Mouse (Mus musculus) small intestine, adult 2 months (tissue): ENCODE measurements around the gene Mgarp. TPM values are rescaled to one million over a fixed set of nuclear protein-coding genes. Genes with fewer than 3 reads are reported as not detected.

Source experiments
- H3K27ac ChIP-seq: fragments of 200-500 bp; 2 replicates; pipeline ENCODE4 v1.5.1; 2012; ENCODE audit warnings: low read depth, low read length, control low read depth, inconsistent platforms; ENCODE audit not compliant: insufficient read depth
- H3K27me3 ChIP-seq: fragments of 200-500 bp; 2 replicates; pipeline ENCODE4 v1.6.1; 2012; ENCODE audit warnings: mild to moderate bottlenecking, moderate library complexity, low read length, inconsistent platforms; ENCODE audit not compliant: control insufficient read depth, insufficient read depth
- H3K36me3 ChIP-seq: fragments of 200-500 bp; 2 replicates; pipeline ENCODE4 v1.6.1; 2012; ENCODE audit warnings: mild to moderate bottlenecking, low read length, control low read depth, inconsistent platforms; ENCODE audit not compliant: control insufficient read depth, insufficient read depth
- H3K4me1 ChIP-seq: fragments of 200-500 bp; 2 replicates; pipeline ENCODE4 v1.6.1; 2012; ENCODE audit warnings: low read length, inconsistent platforms, mixed read lengths; ENCODE audit not compliant: control insufficient read depth, insufficient read depth, insufficient read length
- H3K4me3 ChIP-seq: fragments of 200-500 bp; 2 replicates; pipeline ENCODE4 v1.5.1; 2012; ENCODE audit warnings: low read depth, mild to moderate bottlenecking, control low read depth, inconsistent platforms, low read length, moderate library complexity
- CTCF ChIP-seq: fragments of 200-500 bp; IDR thresholded peaks from 2 replicates; pipeline ENCODE4 v1.5.1; 2012; ENCODE audit warnings: low read depth, mild to moderate bottlenecking, control low read depth, inconsistent platforms, low read length, moderate library complexity, mixed read lengths; ENCODE audit not compliant: insufficient replicate concordance, insufficient read length; ENCODE audit errors: extremely low read depth
- POLR2A ChIP-seq: fragments of 200-500 bp; IDR thresholded peaks from 2 replicates; pipeline ENCODE4 v1.6.1; 2012; ENCODE audit warnings: low read depth, mild to moderate bottlenecking, control low read depth, inconsistent platforms, low read length, moderate library complexity
- WGBS: fragments of 180-500 bp; shearing (Covaris S2); methylation state at CpG from one replicate; pipeline ENCODE4 v1.1.7; 2018; 5-methylcytosine and 5-hydroxymethylcytosine counted together
- polyA plus RNA-seq: library from polyadenylated mRNA; depleted of rRNA; stranded (reverse); fragments of >200 nt; gene quantifications from 2 replicates; pipeline ENCODE4 v1.2.3, GENCODE M21; 2012

Mgarp gene
- polyA plus RNA-seq, 1 experiment: 0.37 TPM

DNA sequence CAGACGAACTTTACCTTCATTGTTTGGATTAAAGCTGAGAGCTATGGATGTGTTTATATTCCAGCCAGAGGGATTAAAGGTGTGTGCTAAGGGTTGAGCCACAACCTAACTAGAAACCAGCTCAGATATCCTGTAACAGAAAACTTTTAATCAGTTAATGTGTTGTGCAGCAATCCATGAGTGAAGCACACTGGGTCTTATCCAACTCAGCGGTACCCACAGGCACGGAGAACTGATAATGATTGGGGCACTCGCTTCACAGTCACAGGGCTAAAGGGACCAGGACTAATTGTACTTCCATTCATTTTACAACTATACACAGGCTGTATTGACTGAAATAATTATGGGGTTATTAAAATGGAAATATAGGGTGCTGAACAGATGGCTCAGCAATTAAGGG lies 29.6 kb downstream of the Mgarp start:
- Histone ChIP-seq H3K27me3 (no peaks in the 10 kb centered on the region), H3K4me1 (peaks cover 3% of the 10 kb centered on the region), H3K27ac (no peak overlapping the region), H3K4me3 (no peak overlapping the region), H3K36me3 (no peaks in the 10 kb centered on the region)
- no peak for TF ChIP-seq POLR2A
- no peak for TF ChIP-seq CTCF
- 55% methylated on average over 4 of the region's 4 CpGs for WGBS

DNA sequence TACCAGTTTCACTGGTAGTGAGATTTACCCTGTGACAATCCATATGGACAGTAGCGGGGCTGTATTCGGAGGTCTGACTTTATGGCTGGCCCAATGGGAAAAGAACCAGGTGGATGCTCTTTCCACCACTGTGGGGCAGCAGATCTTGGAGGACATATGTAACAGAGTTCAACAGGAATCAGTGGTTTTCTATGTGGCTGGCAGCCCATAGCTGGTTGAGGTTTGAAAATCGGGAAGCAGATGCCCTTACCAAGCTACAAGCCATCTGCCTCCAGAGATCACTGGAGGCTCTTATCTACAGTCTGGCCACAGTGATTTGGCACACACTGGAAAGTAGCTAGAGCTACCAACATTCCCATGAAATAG lies 31.0 kb downstream of the Mgarp start:
- whole genome bisulfite sequencing: 4% methylated on average over 3 of the region's 3 CpGs
- Histone ChIP-seq H3K4me1 (peaks cover 3% of the 10 kb centered on the region), H3K27me3 (no peaks in the 10 kb centered on the region), H3K4me3 (no peak overlapping the region), H3K36me3 (no peaks in the 10 kb centered on the region), H3K27ac (no peak overlapping the region)
- no peak for TF ChIP-seq CTCF
- TF ChIP-seq POLR2A: no peak

DNA sequence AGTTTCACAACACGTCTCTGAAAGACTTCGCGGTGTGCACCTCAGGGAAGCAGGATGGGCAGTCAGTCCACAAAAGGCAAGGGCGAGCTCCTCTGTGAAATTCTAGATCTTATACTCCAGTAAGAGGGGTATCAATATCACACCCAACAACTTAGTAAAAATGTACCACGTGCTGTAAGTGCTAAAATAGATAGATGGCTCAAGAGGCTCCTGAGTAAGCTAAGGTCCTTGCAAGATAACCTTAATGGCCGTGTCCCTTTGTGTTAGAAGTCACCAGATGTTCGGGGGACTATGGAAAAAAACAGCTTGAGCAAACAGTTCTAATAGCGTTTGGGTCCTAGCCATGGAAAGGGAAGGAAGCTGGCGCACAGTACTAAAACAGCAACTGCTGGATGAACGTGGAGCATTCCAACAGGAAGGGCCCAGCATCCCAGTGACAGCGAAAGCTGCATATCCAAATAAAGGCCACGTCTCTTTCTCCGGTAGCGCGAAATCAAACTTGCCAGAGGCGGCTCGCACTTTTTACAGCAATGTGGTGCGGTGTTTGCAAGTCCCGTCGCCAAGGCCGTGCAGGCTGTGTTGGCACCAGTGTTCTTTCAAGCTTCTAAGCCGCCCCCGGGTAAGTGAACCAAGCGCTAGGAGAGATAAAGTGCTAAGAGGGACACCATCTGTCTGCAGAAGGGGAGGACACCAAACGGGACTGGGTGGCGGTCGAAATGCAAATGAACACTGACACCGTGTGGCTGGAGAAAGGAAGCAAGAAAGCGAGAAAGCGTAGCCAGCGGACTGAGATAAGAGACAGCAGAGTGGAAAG lies 31.6 kb downstream of the Mgarp start:
- TF ChIP-seq POLR2A (no peak), CTCF (peak; percentile 84; the same call in 1 of the 2 replicates)
- Histone ChIP-seq H3K27me3 (no peaks in the 10 kb centered on the region), H3K4me3 (peak overlapping the region; percentile 67), H3K36me3 (no peaks in the 10 kb centered on the region), H3K27ac (no peak overlapping the region), H3K4me1 (peaks cover 3% of the 10 kb centered on the region)
- 7% methylated on average over 31 of the region's 31 CpGs for WGBS

DNA sequence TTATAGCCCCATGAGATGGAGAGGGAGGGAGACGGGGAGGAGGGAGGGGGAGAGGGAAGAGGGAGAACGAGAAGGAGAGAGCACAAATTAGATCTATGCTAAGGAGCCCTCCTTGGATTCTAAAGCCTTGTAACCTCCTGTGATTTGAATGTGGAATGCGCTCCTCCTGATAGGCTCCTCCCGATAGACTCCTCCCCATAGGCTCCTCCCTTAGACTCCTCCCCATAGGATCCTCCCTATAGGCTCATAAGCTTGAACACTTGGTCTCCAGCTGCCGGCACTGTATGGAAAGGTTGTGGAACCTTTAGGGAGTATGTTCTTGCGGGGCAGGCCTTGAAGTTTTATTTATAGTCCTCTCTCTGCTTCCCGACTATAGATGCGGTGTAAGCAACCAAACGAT lies 35.5 kb downstream of the Mgarp start:
- WGBS: 46% methylated on average over 9 of the region's 9 CpGs
- Histone ChIP-seq H3K36me3 (no peaks in the 10 kb centered on the region), H3K4me3 (no peak overlapping the region), H3K27ac (no peak overlapping the region), H3K27me3 (no peaks in the 10 kb centered on the region), H3K4me1 (peaks cover 3% of the 10 kb centered on the region)
- no peak for TF ChIP-seq POLR2A
- TF ChIP-seq CTCF: no peak

DNA sequence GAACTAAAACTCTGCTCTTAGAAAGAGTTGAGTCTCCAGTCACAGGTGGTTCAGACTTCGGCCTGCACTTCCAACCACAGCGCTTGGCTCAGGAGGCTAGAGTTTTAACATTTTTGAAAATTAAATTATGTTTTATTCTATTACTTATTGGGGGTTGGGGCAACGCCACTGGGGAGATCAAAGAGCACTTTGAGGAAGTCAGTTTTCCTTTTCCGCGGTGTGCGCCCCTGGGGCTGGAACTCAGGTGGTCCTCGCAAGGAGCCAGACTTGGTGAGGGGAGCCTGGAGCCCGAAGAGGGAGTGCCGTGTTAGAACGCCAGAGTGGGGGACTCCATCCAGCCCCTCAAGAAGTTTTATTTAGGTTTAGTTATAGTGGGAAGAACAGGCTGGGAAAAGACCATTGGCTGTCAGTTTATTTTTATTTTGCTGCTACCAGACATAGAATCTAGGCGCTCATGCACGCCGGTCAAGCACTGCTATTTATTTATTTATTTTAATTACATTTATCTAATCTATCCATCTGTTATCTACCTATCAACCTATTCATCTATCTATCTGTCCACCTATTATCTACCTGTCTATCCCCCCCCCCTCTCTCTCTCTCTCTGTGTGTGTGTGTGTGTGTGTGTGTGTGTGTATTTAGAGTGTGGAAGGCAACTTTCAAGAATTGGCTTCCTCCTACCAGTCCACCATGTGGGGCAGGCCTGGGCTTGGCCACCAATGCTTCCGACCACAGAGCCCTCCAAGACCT lies 36.8 kb downstream of the Mgarp start:
- no peaks in the 10 kb centered on the region; the same call in none of the 2 replicates for H3K4me1 ChIP-seq
- TF ChIP-seq POLR2A (no peak), CTCF (no peak)
- no peak overlapping the region for H3K27ac ChIP-seq
- no peak overlapping the region for H3K4me3 ChIP-seq
- no peaks in the 10 kb centered on the region for H3K27me3 ChIP-seq
- H3K36me3 ChIP-seq: no peaks in the 10 kb centered on the region
- WGBS: 65% methylated on average over 14 of the region's 14 CpGs

DNA sequence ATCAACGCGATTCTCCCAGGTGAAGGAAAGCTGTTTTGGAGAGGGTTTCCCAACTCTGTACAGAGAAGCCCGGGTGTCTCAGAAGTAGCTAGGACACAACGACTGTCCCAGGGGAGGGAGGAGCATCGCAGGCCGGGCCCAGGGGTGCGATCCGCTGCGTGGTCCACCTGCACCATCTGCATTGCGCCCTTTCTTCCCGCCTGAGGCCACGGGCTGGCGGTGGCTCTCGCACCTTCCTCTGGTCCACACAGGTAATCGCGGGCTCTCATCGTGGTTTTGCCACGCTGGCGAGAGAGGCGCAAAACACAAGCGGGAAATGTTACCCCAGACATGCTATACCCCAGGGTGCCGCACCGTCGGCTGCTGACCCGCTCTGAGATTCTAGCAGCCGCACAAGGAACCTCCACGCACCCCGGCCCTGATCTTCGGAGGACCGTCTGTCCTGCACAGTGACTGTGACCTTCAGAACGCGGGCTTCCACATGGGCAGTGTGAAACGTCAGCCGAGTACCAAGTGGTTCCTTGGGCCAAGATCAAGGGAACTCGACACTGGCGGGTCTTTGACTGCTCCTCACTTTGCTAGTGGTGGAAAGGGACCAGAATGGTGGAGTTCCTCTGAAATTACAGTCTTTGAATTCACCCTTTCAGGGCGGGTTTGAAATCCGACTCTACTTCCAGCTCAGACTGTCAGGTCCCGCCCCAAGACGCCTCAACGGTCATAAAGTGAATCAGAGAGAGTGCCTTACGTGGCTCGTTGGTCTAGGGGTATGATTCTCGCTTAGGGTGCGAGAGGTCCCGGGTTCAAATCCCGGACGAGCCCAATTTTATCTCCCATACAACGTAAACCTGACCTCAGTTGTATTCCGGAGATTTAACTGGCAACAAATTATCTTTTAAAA lies 37.6 kb downstream of the Mgarp start:
- Histone ChIP-seq H3K36me3 (no peaks in the 10 kb centered on the region), H3K27me3 (no peaks in the 10 kb centered on the region), H3K4me1 (no peaks in the 10 kb centered on the region; the same call in 1 of the 2 replicates), H3K4me3 (peak overlapping the region; percentile 64), H3K27ac (peak overlapping the region; percentile 23)
- no peak for TF ChIP-seq POLR2A
- TF ChIP-seq CTCF: no peak
- under 1% methylated on average over 50 of the region's 50 CpGs for WGBS
